In the genomic region with DNA sequence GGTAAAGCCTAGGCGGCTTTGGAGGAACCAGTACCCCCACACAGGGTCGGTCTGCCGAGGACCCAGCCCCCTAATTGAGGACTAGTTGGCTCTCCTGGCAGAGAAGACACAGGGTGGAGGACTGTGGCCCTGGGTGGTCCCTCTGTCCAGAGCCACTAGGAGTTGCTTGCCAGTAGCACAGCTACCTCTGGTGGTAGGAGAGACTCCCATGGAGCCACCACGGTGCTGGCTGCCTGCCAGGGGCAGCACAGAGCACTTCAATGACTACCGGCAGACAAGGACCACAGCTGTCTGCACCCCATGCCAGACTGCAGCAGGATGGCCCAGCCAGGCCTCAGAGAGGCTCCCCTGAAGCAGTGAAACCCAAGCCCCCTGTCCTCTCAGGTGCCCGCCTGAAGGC, we compare ENCODE assay signal across 8 mouse cellular contexts. TPM values are rescaled to one million over a fixed set of nuclear protein-coding genes. Genes with fewer than 3 reads are reported as not detected.
DNase-seq lines count a peak whose midpoint lies in the region; ATAC-seq lines count a peak whose summit lies in the region.

No protein-coding gene starts in this region.

- no peaks in the 10 kb centered on the region for H3K36me3 ChIP-seq in midbrain, embryonic 11.5 days (ENCODE audit: control insufficient read depth, insufficient read depth, low read length)
- no peaks in the 10 kb centered on the region for H3K36me3 ChIP-seq in midbrain, embryonic 15.5 days (replicated peaks)
- no peaks in the 10 kb centered on the region for H3K36me3 ChIP-seq in forebrain, embryonic 16.5 days (ENCODE audit: control insufficient read depth, insufficient read depth)
- H3K36me3 ChIP-seq in hindbrain, embryonic 10.5 days = no peaks in the 10 kb centered on the region
- no peaks in the 10 kb centered on the region for H3K36me3 ChIP-seq in neural tube, embryonic 14.5 days (ENCODE audit: control insufficient read depth, insufficient read depth, low read length)

- no peaks in the 10 kb centered on the region for H3K4me1 ChIP-seq in midbrain, embryonic 11.5 days (ENCODE audit: control insufficient read depth, insufficient read depth, low read length)
- H3K4me1 ChIP-seq in midbrain, embryonic 15.5 days = peaks cover 10% of the 10 kb centered on the region; the same call in 1 of the 2 replicates
- H3K4me1 ChIP-seq in forebrain, embryonic 16.5 days (replicated peaks; ENCODE audit: control insufficient read depth, insufficient read depth, low read length) = peaks cover 15% of the 10 kb centered on the region
- H3K4me1 ChIP-seq in hindbrain, embryonic 10.5 days (replicated peaks) = peaks cover 30% of the 10 kb centered on the region
- H3K4me1 ChIP-seq in neural tube, embryonic 14.5 days (ENCODE audit: control insufficient read depth, insufficient read depth, low read length) = peaks cover 8% of the 10 kb centered on the region; the same call in 1 of the 2 replicates

- H3K27ac ChIP-seq in midbrain, embryonic 11.5 days (ENCODE audit: low read depth, low read length) = no peak overlapping the region
- no peak overlapping the region for H3K27ac ChIP-seq in midbrain, embryonic 15.5 days
- no peak overlapping the region for H3K27ac ChIP-seq in forebrain, embryonic 16.5 days (ENCODE audit: low read length)
- H3K27ac ChIP-seq in hindbrain, embryonic 10.5 days = peak overlapping the region; percentile 54
- peak overlapping the region; percentile 12; the same call in 1 of the 2 replicates for H3K27ac ChIP-seq in neural tube, embryonic 14.5 days (ENCODE audit: low read depth, low read length)

- H3K27me3 ChIP-seq in midbrain, embryonic 11.5 days (ENCODE audit: control insufficient read depth, insufficient read depth, low read length) = no peaks in the 10 kb centered on the region
- H3K27me3 ChIP-seq in midbrain, embryonic 15.5 days (replicated peaks) = no peaks in the 10 kb centered on the region
- H3K27me3 ChIP-seq in forebrain, embryonic 16.5 days (replicated peaks; ENCODE audit: control insufficient read depth, insufficient read depth, low read length) = no peaks in the 10 kb centered on the region
- peaks cover 14% of the 10 kb centered on the region; the same call in 1 of the 2 replicates for H3K27me3 ChIP-seq in hindbrain, embryonic 10.5 days (ENCODE audit: insufficient read depth, poor library complexity, severe bottlenecking)
- H3K27me3 ChIP-seq in neural tube, embryonic 14.5 days (ENCODE audit: control insufficient read depth, insufficient read depth, low read length) = no peaks in the 10 kb centered on the region

- 49% methylated on average over 6 of the region's 6 CpGs for WGBS in midbrain, embryonic 11.5 days
- 46% methylated on average over 6 of the region's 6 CpGs for WGBS in midbrain, embryonic 15.5 days
- 29% methylated on average over 6 of the region's 6 CpGs for WGBS in forebrain, embryonic 16.5 days
- 46% methylated on average over 6 of the region's 6 CpGs for WGBS in hindbrain, embryonic 10.5 days
- WGBS in neural tube, embryonic 14.5 days = 27% methylated on average over 6 of the region's 6 CpGs

- DNase-seq in midbrain, embryonic 11.5 days (ENCODE audit: low spot score, missing footprints) = no peak
- peak; percentile 90 for DNase-seq in adrenal gland, postnatal 14 days
- peak; percentile 42 for DNase-seq in hindbrain, embryonic 10.5 days (ENCODE audit: low spot score)
- DNase-seq in liver = peak; percentile 69
- DNase-seq in spleen, adult 12 weeks (ENCODE audit: low spot score) = no peak

- peak; percentile 35; the same call in 1 of the 2 replicates for ATAC-seq in midbrain, embryonic 11.5 days (ENCODE audit: low FRiP score)
- ATAC-seq in midbrain, embryonic 15.5 days (replicated peaks) = no peak; the same call in 1 of the 2 replicates
- ATAC-seq in forebrain, embryonic 16.5 days = peak; percentile 67
- peak; percentile 51; the same call in 1 of the 2 replicates for ATAC-seq in neural tube, embryonic 14.5 days (ENCODE audit: low read depth)

- no peak overlapping the region for H3K4me3 ChIP-seq in midbrain, embryonic 11.5 days (ENCODE audit: low read depth, low read length)
- H3K4me3 ChIP-seq in midbrain, embryonic 15.5 days = no peak overlapping the region
- no peak overlapping the region for H3K4me3 ChIP-seq in forebrain, embryonic 16.5 days (replicated peaks; ENCODE audit: low read length)
- no peak overlapping the region for H3K4me3 ChIP-seq in hindbrain, embryonic 10.5 days
- no peak overlapping the region for H3K4me3 ChIP-seq in neural tube, embryonic 14.5 days (ENCODE audit: low read depth, low read length)

- H3K4me2 ChIP-seq in midbrain, embryonic 11.5 days = no peak overlapping the region
- no peak overlapping the region for H3K4me2 ChIP-seq in midbrain, embryonic 15.5 days
- H3K4me2 ChIP-seq in forebrain, embryonic 16.5 days (ENCODE audit: low read length) = no peak overlapping the region
- no peak overlapping the region for H3K4me2 ChIP-seq in neural tube, embryonic 14.5 days (ENCODE audit: low read depth, low read length)

- no peak overlapping the region for H3K9ac ChIP-seq in midbrain, embryonic 11.5 days (ENCODE audit: low read length)
- no peak overlapping the region for H3K9ac ChIP-seq in midbrain, embryonic 15.5 days
- H3K9ac ChIP-seq in forebrain, embryonic 16.5 days (replicated peaks; ENCODE audit: low read depth, low read length) = no peak overlapping the region
- H3K9ac ChIP-seq in neural tube, embryonic 14.5 days (replicated peaks; ENCODE audit: low read depth, low read length) = no peak overlapping the region

- H3K9me3 ChIP-seq in midbrain, embryonic 11.5 days (ENCODE audit: control insufficient read depth, low read length) = no peaks in the 10 kb centered on the region
- no peaks in the 10 kb centered on the region for H3K9me3 ChIP-seq in midbrain, embryonic 15.5 days
- no peaks in the 10 kb centered on the region for H3K9me3 ChIP-seq in forebrain, embryonic 16.5 days (ENCODE audit: control insufficient read depth, low read length)
- H3K9me3 ChIP-seq in hindbrain, embryonic 10.5 days = no peaks in the 10 kb centered on the region
- no peaks in the 10 kb centered on the region for H3K9me3 ChIP-seq in neural tube, embryonic 14.5 days (ENCODE audit: control insufficient read depth, low read length)

RNA-seq across cellular contexts. Expression of gene Abtb1, which starts 15.2 kb away (rescaled TPM):
- 15.4 and 17.4 TPM in 2 replicates for polyA plus RNA-seq in midbrain, embryonic 11.5 days (2014; fragmentation: Nextera tagmentation; extraction: Ambion mirVana)
- 40.4 and 42.5 TPM in 2 replicates for polyA plus RNA-seq in midbrain, embryonic 15.5 days (2015; fragmentation: Nextera tagmentation; extraction: Ambion mirVana)
- total RNA-seq in adrenal gland, postnatal 14 days (2021) = 22.7 and 30.5 TPM in 2 replicates
- polyA plus RNA-seq in forebrain, embryonic 16.5 days (2015; fragmentation: Nextera tagmentation; extraction: Ambion mirVana) = 44.7 and 47.0 TPM in 2 replicates
- 27.2 and 27.5 TPM in 2 replicates for polyA plus RNA-seq in hindbrain, embryonic 10.5 days (2016; fragmentation: Nextera tagmentation; extraction: Ambion mirVana)
- polyA plus RNA-seq in neural tube, embryonic 14.5 days (2014; fragmentation: Nextera tagmentation; extraction: Ambion mirVana) = 40.7 and 42.4 TPM in 2 replicates

RNA-seq across cellular contexts. Expression of gene Podxl2, which starts 48.3 kb away (rescaled TPM):
- 118 and 119 TPM in 2 replicates for polyA plus RNA-seq in midbrain, embryonic 11.5 days (2014; fragmentation: Nextera tagmentation; extraction: Ambion mirVana)
- polyA plus RNA-seq in midbrain, embryonic 15.5 days (2015; fragmentation: Nextera tagmentation; extraction: Ambion mirVana) = 697 and 723 TPM in 2 replicates
- total RNA-seq in adrenal gland, postnatal 14 days (2021) = 24.4 and 27.2 TPM in 2 replicates
- polyA plus RNA-seq in forebrain, embryonic 16.5 days (2015; fragmentation: Nextera tagmentation; extraction: Ambion mirVana) = 592 and 647 TPM in 2 replicates
- 81.1 and 182 TPM in 2 replicates for polyA plus RNA-seq in hindbrain, embryonic 10.5 days (2016; fragmentation: Nextera tagmentation; extraction: Ambion mirVana)
- polyA plus RNA-seq in neural tube, embryonic 14.5 days (2014; fragmentation: Nextera tagmentation; extraction: Ambion mirVana) = 579 and 634 TPM in 2 replicates

Comparison
In these comparisons a context has a peak if more than half of its experiments do, and no peak if none do; other contexts are left out.
1. DNase-seq: peak in adrenal gland, postnatal 14 days (single experiment), hindbrain, embryonic 10.5 days (single experiment) and liver (single experiment); none in midbrain, embryonic 11.5 days (single experiment) and spleen, adult 12 weeks (single experiment).
2. H3K27ac ChIP-seq: peak in hindbrain, embryonic 10.5 days (single experiment) and neural tube, embryonic 14.5 days (single experiment); none in midbrain, embryonic 11.5 days (single experiment), midbrain, embryonic 15.5 days (single experiment) and forebrain, embryonic 16.5 days (single experiment).